In genomic region chr17:57061069-57061468, GRCm38 (mm10) we compare ENCODE assay signal across 9 mouse cellular contexts. TPM values are rescaled to one million over a fixed set of nuclear protein-coding genes. Genes with fewer than 3 reads are reported as not detected.
DNase-seq lines count a peak whose midpoint lies in the region; ATAC-seq lines count a peak whose summit lies in the region.
"Had no signal": no experiment of that assay in that cellular context is flagged by ENCODE, and none has a peak within 500 bp of the region (broad histone marks: within the 10 kb centered on the region; RNA-seq: fewer than 3 reads in every experiment).

No protein-coding gene starts in this region.

- no peak overlapping the region for H3K9ac ChIP-seq in forebrain, embryonic 11.5 days (ENCODE audit: low read length)
- no peak overlapping the region for H3K9ac ChIP-seq in neural tube, embryonic 14.5 days (replicated peaks; ENCODE audit: low read depth, low read length)

- peak overlapping the region; percentile 69 for H3K4me2 ChIP-seq in forebrain, embryonic 11.5 days (ENCODE audit: low read depth, low read length, severe bottlenecking)
- H3K4me2 ChIP-seq in neural tube, embryonic 14.5 days (ENCODE audit: low read depth, low read length): peak overlapping the region; percentile 58

- H3K27me3 ChIP-seq in forebrain, embryonic 11.5 days (ENCODE audit: control insufficient read depth, insufficient read depth, low read length): peaks cover 27% of the 10 kb centered on the region
- H3K27me3 ChIP-seq in neural tube, embryonic 14.5 days (ENCODE audit: control insufficient read depth, insufficient read depth, low read length): peaks cover 23% of the 10 kb centered on the region

- H3K4me1 ChIP-seq in forebrain, embryonic 11.5 days (replicated peaks; ENCODE audit: control insufficient read depth, insufficient read depth, low read length): peaks cover 16% of the 10 kb centered on the region; the same call in 1 of the 2 replicates
- peaks cover 8% of the 10 kb centered on the region; the same call in 1 of the 2 replicates for H3K4me1 ChIP-seq in neural tube, embryonic 14.5 days (ENCODE audit: control insufficient read depth, insufficient read depth, low read length)

- no peaks in the 10 kb centered on the region for H3K9me3 ChIP-seq in forebrain, embryonic 11.5 days (ENCODE audit: control insufficient read depth, low read length)
- H3K9me3 ChIP-seq in neural tube, embryonic 14.5 days (ENCODE audit: control insufficient read depth, low read length): no peaks in the 10 kb centered on the region

- H3K4me3 ChIP-seq in forebrain, embryonic 11.5 days (ENCODE audit: low read depth, low read length): peak overlapping the region; percentile 70
- H3K4me3 ChIP-seq in neural tube, embryonic 14.5 days (ENCODE audit: low read depth, low read length): peak overlapping the region; percentile 78; the same call in 1 of the 2 replicates

- 42% methylated on average over 10 of the region's 10 CpGs for WGBS in forebrain, embryonic 11.5 days
- WGBS in large intestine, adult 2 months: 21% methylated on average over 10 of the region's 10 CpGs
- 40% methylated on average over 10 of the region's 10 CpGs for WGBS in neural tube, embryonic 14.5 days

- no peaks in the 10 kb centered on the region for H3K36me3 ChIP-seq in forebrain, embryonic 11.5 days (ENCODE audit: control insufficient read depth, insufficient read depth, low read length)
- H3K36me3 ChIP-seq in neural tube, embryonic 14.5 days (ENCODE audit: control insufficient read depth, insufficient read depth, low read length): peaks cover 5% of the 10 kb centered on the region; the same call in 1 of the 2 replicates

- ATAC-seq in forebrain, embryonic 11.5 days (replicated peaks; ENCODE audit: low FRiP score): no peak
- no peak for ATAC-seq in neural tube, embryonic 14.5 days (ENCODE audit: low read depth)

- peak; percentile 16 for DNase-seq in embryo, embryonic 10.5 days (ENCODE audit: low spot score)
- no peak for DNase-seq in embryo, embryonic 9.5 days (ENCODE audit: extremely low spot score)
- peak; percentile 35 to 37 for DNase-seq in B cell, adult 2 months
- no peak for DNase-seq in forebrain, embryonic 11.5 days (ENCODE audit: low spot score)
- DNase-seq in large intestine, adult 2 months (ENCODE audit: low read depth, low spot score): peak; percentile 42
- no peak for DNase-seq in urinary bladder, postnatal 36 days (ENCODE audit: low spot score in 2 of 2)
- no peak for DNase-seq in left cerebral cortex, adult 11 months (ENCODE audit: low spot score)

- H3K27ac ChIP-seq in forebrain, embryonic 11.5 days (ENCODE audit: low read depth, low read length): no peak overlapping the region
- H3K27ac ChIP-seq in neural tube, embryonic 14.5 days (ENCODE audit: low read depth, low read length): no peak overlapping the region

RNA-seq across cellular contexts. Expression of gene Slc25a23, which starts 1.4 kb away (rescaled TPM):
- polyA plus RNA-seq in forebrain, embryonic 11.5 days (2014; fragmentation: Nextera tagmentation; extraction: Ambion mirVana): 19.9 and 21.5 TPM in 2 replicates
- polyA plus RNA-seq in large intestine, adult 2 months (2012; rRNA removed): 16.5 TPM in 2 replicates
- 37.2 and 48.9 TPM in 2 replicates for polyA plus RNA-seq in neural tube, embryonic 14.5 days (2014; fragmentation: Nextera tagmentation; extraction: Ambion mirVana)

RNA-seq across cellular contexts. Expression of gene Crb3, which starts 2.2 kb away (rescaled TPM):
- 1.5 and 1.9 TPM in 2 replicates for polyA plus RNA-seq in forebrain, embryonic 11.5 days (2014; fragmentation: Nextera tagmentation; extraction: Ambion mirVana)
- 175 and 198 TPM in 2 replicates for polyA plus RNA-seq in large intestine, adult 2 months (2012; rRNA removed)
- 1.1 and 1.2 TPM in 2 replicates for polyA plus RNA-seq in neural tube, embryonic 14.5 days (2014; fragmentation: Nextera tagmentation; extraction: Ambion mirVana)

RNA-seq across cellular contexts. Expression of gene Dennd1c, which starts 17.2 kb away (rescaled TPM):
- polyA plus RNA-seq in forebrain, embryonic 11.5 days (2014; fragmentation: Nextera tagmentation; extraction: Ambion mirVana): 4.6 and 5.7 TPM in 2 replicates
- polyA plus RNA-seq in large intestine, adult 2 months (2012; rRNA removed): 7.2 and 10.8 TPM in 2 replicates
- 3.2 and 4.3 TPM in 2 replicates for polyA plus RNA-seq in neural tube, embryonic 14.5 days (2014; fragmentation: Nextera tagmentation; extraction: Ambion mirVana)

RNA-seq across cellular contexts. Expression of gene Slc25a41, which starts 19.6 kb away (rescaled TPM):
- not detected in 2 replicates for polyA plus RNA-seq in forebrain, embryonic 11.5 days (2014; fragmentation: Nextera tagmentation; extraction: Ambion mirVana)
- polyA plus RNA-seq in large intestine, adult 2 months (2012; rRNA removed): not detected in 2 replicates
- not detected in 2 replicates for polyA plus RNA-seq in neural tube, embryonic 14.5 days (2014; fragmentation: Nextera tagmentation; extraction: Ambion mirVana)
- polyA plus RNA-seq: erythroblast, embryonic 14.5 days had no signal

RNA-seq across cellular contexts. Expression of gene Tubb4a, which starts 26.5 kb away (rescaled TPM):
- polyA plus RNA-seq in forebrain, embryonic 11.5 days (2014; fragmentation: Nextera tagmentation; extraction: Ambion mirVana): 81.6 and 99.7 TPM in 2 replicates
- polyA plus RNA-seq in large intestine, adult 2 months (2012; rRNA removed): 3.2 and 4.2 TPM in 2 replicates
- 347 and 373 TPM in 2 replicates for polyA plus RNA-seq in neural tube, embryonic 14.5 days (2014; fragmentation: Nextera tagmentation; extraction: Ambion mirVana)
- polyA plus RNA-seq: erythroblast, embryonic 14.5 days had no signal

Comparison
In these comparisons a context has a peak if more than half of its experiments do, and no peak if none do; other contexts are left out.
1. DNase-seq: peak in embryo, embryonic 10.5 days (single experiment), B cell, adult 2 months (2 of 2) and large intestine, adult 2 months (single experiment); none in embryo, embryonic 9.5 days (single experiment), forebrain, embryonic 11.5 days (single experiment), urinary bladder, postnatal 36 days (0 of 2) and left cerebral cortex, adult 11 months (single experiment).
2. RNA of gene Crb3, which starts 2.2 kb away (polyA plus RNA-seq): 175 to 198 TPM in large intestine, adult 2 months; 1.5 to 1.9 TPM in forebrain, embryonic 11.5 days and 1.1 to 1.2 TPM in neural tube, embryonic 14.5 days; every median in the first group is over 10 times any median in the second.